Mouse (Mus musculus) T-cell, adult 2 months (primary cell): Measurements from ENCODE around the gene Tbcd.

ENCODE experiments used
- DNase-seq: peaks from one replicate; pipeline ENCODE4 v3.0.0; 2022; ENCODE audit warnings: low spot score

Tbcd gene

DNA sequence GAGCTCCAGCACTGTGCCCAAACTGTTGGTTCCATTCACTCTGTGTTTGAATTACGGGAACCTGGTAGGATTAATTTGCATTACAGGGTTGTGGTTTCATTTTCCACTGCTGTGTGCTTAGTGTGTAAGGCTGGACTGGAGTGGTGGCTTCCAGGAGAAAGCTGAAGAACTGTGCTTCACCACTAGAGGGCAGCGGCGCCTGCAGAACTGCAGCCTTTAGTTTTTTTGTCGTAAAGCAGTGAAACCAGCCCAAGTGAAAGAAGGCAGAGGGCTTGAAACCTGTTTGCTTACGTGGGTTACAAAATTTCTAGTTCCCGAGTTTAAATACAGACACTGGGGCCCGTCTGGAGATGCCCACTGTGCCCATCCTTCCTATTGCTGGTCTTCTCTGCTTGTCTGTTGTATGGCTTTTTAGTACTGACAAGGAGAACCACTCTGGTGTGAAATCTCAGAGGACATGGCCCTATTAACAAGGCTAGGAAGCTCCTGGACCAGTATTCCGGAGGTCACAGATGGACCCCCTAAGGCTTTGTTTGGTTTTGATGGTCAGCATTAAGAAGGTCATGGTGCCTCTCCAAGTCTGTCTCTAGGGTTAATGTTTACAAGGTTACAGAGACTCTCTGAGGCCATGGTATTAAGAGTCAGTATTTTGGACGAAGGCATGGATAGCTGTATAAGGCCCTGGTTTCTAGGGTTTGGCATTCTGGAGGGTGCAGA, 24.1 kb downstream of the Tbcd start:
- DNase-seq: peak; percentile 63

DNA sequence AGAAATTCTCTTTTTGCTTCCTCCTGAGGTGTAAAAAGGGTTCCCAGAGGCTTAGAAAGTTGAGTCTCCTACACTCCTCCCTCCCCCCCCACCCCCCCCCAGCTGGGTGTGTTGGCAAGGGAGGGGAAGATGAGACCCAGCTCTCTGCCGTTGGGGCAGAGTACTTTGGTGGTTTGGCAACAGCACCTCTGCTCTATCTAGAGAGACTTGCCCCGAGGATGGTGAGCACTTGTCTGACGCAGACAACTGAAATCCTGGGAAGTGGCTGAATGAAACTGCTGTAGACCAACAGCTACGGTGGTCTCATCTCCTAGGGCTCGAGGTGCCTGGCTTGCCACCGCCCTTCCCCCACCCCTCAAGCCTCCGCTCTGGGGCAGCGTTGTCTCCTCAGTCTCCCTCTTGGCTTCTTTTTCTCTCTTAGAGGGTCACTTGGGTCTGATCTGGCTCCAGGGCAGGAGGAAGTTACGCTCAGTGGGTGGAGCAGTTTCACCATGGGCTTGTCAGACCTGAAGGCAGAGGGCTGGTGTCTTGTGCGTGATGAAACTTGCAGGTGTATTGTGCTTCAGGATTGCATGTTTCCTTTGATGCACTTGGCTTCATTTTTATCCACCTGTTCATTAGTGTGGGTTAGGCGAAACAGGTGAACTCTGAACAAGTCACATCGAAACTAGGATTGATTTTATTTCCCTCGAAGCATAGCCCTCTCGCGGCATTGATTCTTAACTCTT, 27.9 kb downstream of the Tbcd start:
- no peak for DNase-seq

DNA sequence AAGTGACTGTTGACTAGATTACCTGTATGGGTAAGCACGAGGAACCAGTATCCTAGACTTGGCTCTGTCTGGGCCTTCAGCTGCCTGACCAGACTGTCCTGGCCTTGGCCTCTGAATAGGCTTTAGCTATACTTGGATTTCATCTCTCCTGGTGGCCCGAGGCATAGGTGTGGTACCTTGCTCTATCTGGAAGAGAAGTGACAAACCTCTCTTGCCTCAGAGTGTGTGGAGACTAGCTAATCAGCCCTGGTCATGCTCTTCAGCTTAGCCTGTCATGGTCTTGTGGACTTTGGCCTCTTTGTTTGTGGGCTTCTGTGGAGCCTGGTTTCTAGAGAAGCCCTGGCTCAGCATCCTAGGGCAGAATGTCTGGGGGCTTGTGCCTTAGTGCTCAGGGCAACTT, 29.4 kb downstream of the Tbcd start:
- DNase-seq: no peak

DNA sequence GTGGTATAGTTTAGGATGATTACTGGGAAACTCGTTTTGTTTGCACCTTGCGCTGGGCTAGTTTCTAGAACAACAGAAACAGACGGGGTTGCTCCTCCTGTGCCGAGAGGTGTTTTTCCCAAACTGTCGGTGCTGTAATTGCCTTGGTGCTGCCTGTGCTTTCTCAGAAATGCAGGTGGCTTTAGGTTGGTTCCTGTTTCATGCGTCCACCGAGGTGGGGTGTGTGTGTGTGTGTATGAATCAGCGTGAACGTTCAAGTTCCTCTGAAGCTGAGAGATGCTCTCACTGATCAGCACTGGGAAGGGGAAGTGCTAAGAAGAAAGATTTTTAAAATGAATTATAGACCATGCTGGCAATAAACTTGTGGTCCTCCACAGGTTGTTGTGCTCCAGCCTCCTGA, 34.1 kb downstream of the Tbcd start:
- DNase-seq: no peak

DNA sequence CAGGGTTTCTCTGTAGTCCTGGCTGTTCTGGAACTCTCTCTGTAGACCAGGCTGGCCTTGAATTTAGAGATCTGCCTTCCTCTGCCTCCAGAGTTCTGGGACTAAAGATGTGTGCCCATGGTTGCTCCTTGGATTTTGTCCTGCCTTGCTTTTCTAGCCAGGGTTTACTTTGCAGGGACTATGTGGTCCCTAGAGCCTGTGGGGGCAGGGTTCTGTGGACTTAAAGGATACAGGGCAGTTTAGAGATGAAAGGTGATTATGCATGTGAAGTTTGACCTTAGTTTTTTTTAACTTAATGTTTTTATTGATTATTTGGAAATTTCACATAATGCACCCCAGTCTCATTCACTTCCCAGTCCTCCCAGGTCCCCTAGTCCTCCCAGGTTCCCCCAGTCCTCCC, 38.9 kb downstream of the Tbcd start:
- no peak for DNase-seq

DNA sequence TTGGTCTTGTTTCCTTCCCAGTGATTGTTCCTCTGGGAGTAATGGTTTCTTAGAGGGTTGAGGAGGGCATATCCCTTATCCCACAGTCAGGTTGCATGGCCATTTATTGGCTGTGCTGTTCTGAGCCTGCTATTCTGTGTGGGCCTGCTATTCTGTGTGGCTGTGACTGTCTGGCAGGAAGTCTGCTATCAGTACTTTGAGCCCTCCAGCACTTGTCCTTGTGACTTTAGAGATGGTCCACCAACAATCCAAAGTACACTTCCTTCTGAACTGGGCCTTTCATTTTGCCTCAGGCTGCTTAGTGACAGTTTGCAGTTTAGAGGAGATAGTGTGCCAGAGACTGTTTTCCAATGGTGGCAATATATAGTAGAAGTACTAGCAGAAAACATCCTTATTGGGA, 48.8 kb downstream of the Tbcd start:
- DNase-seq: no peak

DNA sequence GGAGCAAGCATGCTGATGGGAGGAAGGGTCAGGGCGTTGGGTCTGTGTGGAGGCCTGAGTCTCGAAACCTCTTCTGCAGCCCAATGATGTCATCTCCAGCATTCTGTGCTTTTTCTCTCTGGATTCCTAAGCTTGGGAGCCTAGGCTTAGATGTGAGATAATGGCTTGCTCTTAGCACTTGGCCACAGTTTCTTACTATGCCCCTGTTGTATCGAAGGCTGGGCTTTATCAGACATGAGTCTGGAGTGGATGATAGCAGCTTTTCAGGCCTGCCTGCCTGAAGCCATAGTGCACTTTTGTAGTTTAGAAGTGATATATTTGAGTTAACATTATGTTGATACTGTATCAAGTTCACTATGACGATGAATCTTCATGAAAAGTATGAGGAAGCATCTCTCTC, 49.8 kb downstream of the Tbcd start:
- DNase-seq: no peak

DNA sequence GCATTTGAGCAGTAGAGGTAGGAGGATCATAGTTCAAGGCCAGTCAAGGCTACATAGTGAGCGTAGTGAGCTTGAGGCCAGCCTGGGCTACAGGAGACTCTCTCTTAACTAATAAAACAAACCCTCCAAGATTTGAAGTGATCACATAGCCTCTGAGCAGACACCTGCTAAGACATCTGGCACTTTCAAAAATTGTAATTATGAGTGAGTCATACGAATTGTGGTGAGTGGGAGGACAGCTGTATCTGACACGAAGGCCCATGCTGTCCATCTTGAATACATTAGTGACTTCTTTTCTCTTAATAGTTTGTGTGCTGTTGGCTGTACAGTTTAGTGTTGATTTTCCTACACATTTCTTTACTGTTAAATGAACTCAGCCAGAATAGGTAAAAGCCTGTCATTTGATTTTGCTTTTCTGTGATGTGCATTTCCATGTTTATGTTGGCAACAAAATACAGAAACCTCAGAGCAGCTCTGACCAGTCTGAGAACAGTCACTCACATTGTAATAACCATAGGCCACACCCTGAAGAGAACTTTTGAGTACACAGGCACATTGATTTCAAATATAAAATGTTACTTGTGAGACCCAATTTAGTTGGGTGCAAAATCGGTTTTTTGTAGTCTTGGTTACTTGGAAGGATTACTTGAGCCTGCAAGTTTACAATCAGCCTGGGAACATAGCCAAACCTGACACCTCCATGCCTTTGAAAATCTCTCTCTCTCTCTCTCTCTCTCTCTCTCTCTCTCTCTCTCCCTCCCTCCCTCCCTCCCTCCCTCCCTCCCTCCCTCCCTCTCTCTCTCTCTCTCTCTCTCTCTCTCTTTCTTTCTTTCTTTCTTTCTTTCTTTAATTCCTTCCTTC, 50.5 kb downstream of the Tbcd start:
- DNase-seq: no peak

DNA sequence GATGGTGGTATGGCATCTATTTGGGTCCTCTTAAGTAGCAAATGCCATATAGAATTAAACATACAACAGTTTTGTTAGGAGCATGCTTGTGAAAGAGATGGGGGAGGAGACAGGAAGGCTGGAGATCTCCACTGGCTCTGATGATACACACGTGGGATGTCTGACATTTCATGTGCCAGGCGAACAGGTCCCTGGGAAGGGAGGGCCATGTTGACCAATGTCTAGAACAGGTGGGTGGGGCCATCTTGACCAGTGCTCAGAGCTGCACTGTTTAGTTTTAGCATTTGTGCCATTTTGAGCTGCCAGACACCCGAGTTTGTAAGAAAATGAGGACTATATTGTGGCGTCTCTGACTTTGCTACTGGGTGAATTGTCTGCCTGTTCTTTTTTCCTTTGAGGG, 56.7 kb downstream of the Tbcd start:
- DNase-seq: no peak

DNA sequence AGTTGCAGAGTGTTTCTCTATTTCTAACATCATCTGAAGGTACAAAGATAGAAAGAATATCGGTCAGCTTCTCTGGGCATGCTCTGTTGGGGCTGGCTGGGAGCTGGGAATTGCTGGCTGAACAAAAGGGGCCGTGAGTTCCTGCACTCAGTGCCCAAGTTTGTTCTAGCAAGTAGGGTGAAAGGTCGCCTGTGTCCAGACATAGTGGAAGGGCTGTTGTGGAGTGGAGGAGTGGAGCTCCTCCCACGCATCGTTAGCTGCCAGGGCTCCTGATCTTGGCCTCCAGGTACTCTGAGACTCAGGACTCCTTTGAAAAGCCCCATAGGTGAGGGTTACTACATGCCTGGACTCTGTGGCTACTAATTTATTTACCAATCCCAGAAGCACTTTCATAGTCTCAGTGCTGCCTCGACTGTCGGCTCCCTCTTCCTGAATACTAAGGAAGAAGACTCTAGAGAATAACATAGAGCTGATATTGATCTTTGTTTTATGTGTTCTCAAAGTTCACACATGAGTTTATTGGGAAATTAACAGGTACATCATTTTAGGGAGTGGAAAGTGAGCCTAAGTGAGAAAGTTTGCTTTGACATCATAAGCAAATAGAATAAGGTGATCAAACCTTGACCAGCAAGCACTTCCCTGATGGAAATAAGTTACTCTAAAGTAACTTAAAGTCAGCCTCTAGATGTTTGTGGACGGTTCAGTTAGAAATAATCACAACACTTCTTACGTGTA, 58.9 kb downstream of the Tbcd start:
- no peak for DNase-seq

DNA sequence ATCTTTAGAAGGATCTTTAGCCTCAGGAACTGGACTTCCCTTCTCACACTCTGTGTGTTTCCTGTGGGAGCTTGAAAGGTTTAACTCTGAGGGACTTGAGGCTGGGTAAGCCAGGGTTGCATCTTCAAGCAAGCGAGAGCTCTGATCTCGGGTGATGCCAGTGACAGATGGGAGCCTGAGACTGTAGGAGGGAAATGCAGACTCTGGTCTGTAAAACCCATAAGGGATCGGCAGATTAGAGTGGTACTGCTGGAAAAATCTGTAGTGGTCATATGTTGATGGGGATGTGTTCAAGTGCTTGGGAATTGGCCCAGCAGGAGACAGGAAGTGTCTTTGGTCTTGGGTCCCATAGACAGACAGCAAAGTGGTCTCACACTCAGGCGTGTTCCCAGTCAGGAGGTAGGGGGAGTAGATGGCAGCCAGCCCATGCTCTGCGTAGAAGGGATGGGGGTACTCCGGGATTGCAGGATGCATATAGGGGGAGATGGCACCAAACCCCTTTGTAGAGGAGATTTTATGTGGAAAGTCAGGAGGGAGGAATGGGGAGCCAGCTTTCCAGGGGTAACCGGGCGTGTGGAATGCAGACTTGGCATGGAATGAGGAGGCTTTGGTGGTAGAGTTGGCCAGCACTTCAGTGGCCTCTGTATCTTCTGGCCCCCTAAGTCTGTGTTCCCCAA, 61.3 kb downstream of the Tbcd start:
- DNase-seq: no peak

DNA sequence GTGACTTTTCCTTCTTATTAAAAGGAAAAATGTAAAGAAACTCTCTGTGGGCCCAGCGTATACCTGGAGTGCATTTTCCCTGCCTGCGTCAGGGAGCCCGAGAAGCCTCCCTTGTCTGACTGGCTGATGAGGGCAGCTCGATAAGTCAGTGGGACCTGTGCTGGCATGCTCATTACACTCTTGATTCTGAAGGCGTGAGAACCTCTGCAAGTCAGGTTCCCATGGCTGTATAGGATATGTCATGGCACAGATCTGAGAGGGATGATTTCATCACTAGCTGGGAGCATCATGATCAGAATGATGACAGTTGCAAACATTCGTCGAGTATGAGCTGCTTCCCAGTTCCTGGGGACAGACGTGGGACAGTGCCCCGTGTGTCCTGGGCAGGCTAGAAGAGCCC, 64.2 kb downstream of the Tbcd start:
- no peak for DNase-seq

DNA sequence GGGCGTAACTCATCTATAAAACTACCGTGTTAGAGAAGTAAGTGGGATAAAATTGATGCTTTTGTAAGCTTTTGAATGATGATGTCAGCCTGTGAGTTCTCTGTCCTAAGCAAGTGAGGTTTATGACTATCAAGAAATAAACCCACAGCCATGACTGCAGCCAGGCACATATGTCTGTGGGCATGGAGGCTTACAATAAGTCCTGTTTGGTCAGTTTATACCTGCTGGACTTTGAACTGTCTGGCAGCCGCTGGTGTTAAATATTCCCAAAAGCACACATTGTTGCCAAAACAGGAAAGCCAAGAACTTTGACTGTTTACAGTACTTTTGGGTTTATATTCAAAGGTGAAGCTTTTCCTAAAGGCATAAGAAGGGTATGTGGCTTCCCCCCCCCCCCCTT, 65.2 kb downstream of the Tbcd start:
- DNase-seq: no peak

DNA sequence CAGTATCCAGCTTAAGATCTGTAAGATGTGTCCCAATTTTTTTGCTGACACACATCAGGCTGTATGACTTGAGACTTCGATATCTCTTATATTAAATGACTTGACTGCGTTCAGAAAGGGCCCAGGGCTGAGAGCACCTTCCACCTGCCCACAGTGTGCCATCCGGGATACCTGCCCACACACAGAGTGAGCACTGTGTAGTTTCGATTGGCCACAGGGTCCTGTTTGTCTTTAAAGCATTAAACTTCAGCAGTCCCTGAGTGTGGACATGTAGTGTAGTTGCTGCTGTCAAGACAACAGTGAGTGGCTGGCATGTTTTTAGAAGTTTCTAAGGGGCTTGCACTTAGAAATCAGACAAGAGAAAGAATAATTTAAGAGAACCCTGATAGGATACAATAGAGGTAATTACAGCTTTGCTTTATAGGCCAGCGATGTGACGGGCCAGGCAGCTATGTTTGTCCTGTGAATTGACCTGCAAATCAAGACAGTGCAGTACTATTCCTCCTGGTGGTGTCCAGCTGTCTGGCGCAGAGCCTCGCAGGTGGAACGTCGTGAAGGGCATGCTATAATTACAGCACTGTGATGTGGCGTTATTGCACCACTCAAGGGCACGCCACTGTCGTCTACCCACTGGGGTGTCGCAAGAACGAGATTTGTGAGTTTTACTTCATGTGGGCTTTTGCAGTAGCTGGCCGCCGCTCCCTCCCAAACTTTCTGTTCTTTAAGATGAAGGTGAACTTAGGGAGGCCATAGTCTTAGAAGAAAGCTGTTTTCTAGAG, 66.1 kb downstream of the Tbcd start:
- no peak for DNase-seq

DNA sequence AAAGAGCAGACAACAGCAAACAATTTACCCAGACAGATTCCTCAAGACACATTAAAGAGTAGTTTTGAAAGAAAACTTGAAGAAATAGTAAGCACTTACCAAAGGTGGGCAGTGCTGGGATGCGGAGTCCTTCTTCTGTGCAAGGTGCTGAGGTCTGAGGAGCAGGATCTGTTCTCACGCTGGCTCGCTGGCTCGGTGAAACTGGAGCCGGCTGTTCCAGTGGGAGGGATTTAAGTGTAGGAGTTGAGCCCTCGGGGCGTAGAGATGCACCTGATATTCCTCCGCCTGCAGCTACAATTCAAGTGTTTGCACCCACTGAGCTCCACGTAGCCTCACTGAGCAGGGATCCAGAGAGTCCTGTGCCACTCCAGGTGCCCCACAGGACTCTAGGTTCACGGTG, 67.4 kb downstream of the Tbcd start, which contains the start of gene Zfp750:
Zfp750 (minus strand) TSS at position 203 of the 400 bp plus-strand sequence.
- no peak for DNase-seq

DNA sequence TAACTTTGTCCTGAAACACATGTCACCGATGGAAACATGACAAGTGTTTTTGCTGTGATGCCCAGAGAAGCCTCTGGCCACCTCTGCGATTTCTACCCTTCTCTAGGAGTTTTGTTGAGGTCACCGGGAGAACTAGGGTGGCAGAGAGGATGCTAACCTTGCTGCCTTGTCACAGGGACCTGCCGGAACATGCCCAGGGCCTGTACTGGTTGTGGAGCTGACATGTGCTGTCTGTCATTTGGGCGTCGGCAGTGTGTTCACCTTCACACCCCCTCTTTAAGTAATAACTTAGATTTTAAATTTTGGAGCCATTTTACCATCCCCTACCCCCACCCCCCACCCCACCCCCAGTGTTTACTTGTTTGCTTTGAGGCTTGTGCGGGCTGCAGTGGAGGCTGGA, 68.0 kb downstream of the Tbcd start:
- DNase-seq: no peak

DNA sequence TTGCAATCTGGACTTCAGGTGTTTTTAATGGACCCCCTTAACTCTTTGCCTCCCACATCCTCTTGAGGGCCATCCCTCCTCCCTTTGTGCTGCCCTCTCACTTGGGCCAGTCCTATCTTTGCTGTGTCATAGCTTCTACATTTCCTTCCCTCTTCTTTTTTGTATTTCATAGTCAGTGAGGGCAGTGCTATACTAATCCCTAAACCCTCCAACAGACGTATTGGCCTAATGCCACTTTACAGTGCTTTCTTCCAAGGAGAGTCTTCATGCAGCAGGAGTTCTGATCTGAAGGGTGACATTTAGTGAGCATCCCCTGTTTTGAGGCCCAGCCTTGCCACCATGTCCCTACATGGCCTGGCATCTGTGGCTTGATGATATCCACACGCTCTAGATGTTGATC, 69.0 kb downstream of the Tbcd start:
- DNase-seq: no peak

DNA sequence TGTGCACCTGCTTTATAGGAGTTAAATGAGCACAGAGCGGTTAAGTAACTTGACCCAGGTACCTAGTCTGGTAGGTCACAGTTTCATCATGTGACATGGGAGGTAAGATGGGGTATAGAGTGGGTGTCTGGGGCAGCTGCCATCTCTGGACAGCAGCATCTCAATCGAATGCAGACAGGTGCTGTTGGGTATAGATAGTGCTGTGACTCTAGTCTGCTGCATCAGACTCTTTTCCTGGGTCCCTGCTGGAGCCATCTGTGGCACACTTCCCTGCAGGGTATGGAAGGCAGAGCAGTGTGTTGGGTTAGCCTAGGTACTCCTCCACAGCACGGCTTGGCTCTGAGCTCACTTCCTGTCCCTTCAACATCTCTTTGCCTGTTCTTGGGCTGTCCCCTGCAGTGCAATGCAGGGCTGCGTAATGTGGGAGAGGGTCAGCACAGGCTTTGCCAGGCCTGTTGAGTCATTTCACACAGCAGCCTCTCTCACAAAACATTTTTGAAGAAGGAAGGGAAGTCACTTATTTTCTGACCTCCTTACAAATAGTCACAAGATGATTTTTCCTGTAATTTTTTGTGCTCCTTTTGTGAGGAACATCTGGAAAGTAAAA, 70.5 kb downstream of the Tbcd start:
- no peak for DNase-seq

DNA sequence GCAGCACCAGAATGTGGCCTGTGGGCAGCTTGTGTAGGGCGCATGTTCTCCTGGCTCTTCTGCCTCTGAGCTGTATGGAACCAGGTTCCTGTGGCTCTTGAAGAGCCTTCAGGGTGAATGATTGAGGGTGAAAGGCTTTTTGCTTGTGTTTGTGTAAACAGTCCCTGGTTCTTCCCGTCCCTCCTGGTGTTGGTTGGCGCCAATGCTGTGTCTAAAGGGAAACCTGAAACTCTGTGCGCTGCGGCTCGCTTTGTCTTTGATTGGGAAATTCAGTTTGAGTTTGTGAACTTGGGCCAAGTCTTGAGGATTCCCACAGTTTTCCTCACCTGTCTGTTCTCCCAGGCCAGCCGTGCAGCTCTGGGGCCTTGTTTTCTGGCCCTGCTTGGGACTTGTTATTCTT, 72.4 kb downstream of the Tbcd start:
- DNase-seq: no peak

DNA sequence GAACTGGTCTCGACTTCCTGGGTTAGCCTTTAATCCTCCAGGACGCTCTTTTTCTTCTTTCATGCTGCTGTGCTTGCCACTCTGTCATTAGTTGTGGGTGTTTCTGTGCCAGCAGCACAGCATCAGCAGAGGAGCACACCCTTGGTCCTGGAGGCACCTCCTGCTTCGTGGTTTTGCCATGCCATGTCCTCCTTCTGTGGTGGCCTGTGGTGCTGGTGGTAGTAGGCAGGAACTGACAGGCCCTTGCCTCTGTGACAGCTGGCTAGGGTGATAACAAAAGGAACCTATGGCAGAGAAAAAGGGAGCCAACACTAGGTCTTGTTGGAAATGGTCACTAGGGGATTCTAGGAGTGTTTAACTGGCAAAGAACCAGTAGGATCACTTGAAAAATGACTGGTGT, 78.0 kb downstream of the Tbcd start:
- DNase-seq: no peak
